Mouse (Mus musculus) intestine, postnatal 0 days (tissue): ENCODE results near the gene Vps13d. TPM values are rescaled to one million over a fixed set of nuclear protein-coding genes. Genes with fewer than 3 reads are reported as not detected.
A peak's percentile ranks its signal among the peaks of the same experiment; 100 is the strongest.

Experiments
- ATAC-seq: fragments of 200-750 bp; cut with Nextera tagmentation; 2 replicates; pipeline ENCODE4 v1.8.0; 2017; ENCODE audit warnings: mild to moderate bottlenecking, moderate TSS enrichment, moderate library complexity
- H3K27ac ChIP-seq: fragments of 300-500 bp; sonication (generic); 2 replicates; pipeline ENCODE4 v1.5.1; 2014; ENCODE audit warnings: mild to moderate bottlenecking, low read depth, low read length, moderate library complexity
- H3K27me3 ChIP-seq: fragments of 300-500 bp; sonication (generic); replicated peaks from 2 replicates; pipeline ENCODE4 v1.6.1; 2014; ENCODE audit warnings: low read length, mixed read lengths; ENCODE audit not compliant: control insufficient read depth, insufficient read depth
- H3K36me3 ChIP-seq: fragments of 300-500 bp; sonication (generic); 2 replicates; pipeline ENCODE4 v1.6.1; 2014; ENCODE audit warnings: mild to moderate bottlenecking, moderate library complexity; ENCODE audit not compliant: control insufficient read depth, insufficient read depth
- H3K4me1 ChIP-seq: fragments of 300-500 bp; sonication (generic); replicated peaks from 2 replicates; pipeline ENCODE4 v1.6.1; 2014; ENCODE audit warnings: antibody characterized with exemption, low read length, mixed read lengths; ENCODE audit not compliant: control insufficient read depth, insufficient read depth
- H3K4me2 ChIP-seq: fragments of 300-500 bp; sonication (generic); replicated peaks from 2 replicates; pipeline ENCODE4 v1.6.1; 2014; ENCODE audit warnings: low read depth, mild to moderate bottlenecking, moderate library complexity
- H3K4me3 ChIP-seq: fragments of 300-500 bp; sonication (generic); 2 replicates; pipeline ENCODE4 v1.5.1; 2014; ENCODE audit warnings: low read depth, low read length
- H3K9ac ChIP-seq: fragments of 300-500 bp; sonication (generic); 2 replicates; pipeline ENCODE4 v1.6.1; 2014; ENCODE audit warnings: mild to moderate bottlenecking, low read depth, low read length
- H3K9me3 ChIP-seq: fragments of 300-500 bp; sonication (generic); 2 replicates; pipeline ENCODE4 v1.6.1; 2016; ENCODE audit warnings: mixed run types; ENCODE audit not compliant: control insufficient read depth
- CTCF ChIP-seq: sonication (generic); IDR thresholded peaks from 2 replicates; pipeline ENCODE4 v1.5.1; 2016; ENCODE audit warnings: low read depth, mild to moderate bottlenecking, control low read depth, antibody characterized with exemption, moderate library complexity
- WGBS: fragments of 180-500 bp; shearing (Covaris S2); extraction: QIAGEN DNeasy Blood & Tissue Kit; methylation state at CpG from one replicate; pipeline ENCODE4 v1.1.7; 2014; 5-methylcytosine and 5-hydroxymethylcytosine counted together
- polyA plus RNA-seq: library from polyadenylated mRNA; unstranded; fragments of >200 nt; fragmentation: Nextera tagmentation; extraction: Ambion mirVana; gene quantifications from 2 replicates; pipeline ENCODE4 v1.2.1, GENCODE M21; 2015

The Vps13d gene
- polyA plus RNA-seq, 1 experiment from 2014 or later, result 14.8 TPM

GRCm38 (mm10) chr4:145215396-145215795 lies 20.6 kb upstream of the Vps13d start:
- Histone ChIP-seq H3K27ac (no peak overlapping the region), H3K9ac (no peak overlapping the region), H3K9me3 (no peaks in the 10 kb centered on the region)

DNA sequence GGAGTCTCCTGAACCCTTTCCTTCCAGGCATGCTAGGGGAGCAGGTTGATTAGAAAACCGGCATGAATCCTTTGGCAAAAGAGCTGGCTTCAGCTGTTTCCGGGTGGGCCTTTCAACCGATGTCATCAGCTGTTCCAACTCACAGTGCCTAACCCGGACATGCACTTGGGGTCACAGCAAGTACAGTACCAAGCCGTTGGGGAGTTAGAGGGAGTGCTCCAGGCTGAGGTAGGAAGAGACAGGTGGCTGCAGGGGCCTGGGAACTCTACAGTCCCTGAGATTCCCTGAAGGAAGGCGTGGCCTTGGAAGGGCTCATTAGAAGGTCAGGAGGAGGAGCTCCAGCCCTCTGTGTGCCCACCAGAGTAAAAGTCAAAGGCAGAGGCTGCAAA lies 20.0 kb upstream of the Vps13d start:
- no peak for TF ChIP-seq CTCF
- Histone ChIP-seq H3K36me3 (peaks cover 9% of the 10 kb centered on the region; the same call in 1 of the 2 replicates), H3K27me3 (no peaks in the 10 kb centered on the region), H3K27ac (no peak overlapping the region), H3K4me3 (no peak overlapping the region), H3K4me1 (no peaks in the 10 kb centered on the region), H3K9ac (no peak overlapping the region), H3K9me3 (no peaks in the 10 kb centered on the region), H3K4me2 (no peak overlapping the region)
- WGBS, result 38% methylated on average over 6 of the region's 6 CpGs
- ATAC-seq, result peak; percentile 15; the same call in 1 of the 2 replicates

More at GRCm38 (mm10) chr4:145215396-145215795, 20.6 kb upstream of the Vps13d start:
- 91% methylated on average over 2 of the region's 2 CpGs for WGBS
- H3K4me3 ChIP-seq, result no peak overlapping the region
- H3K36me3 ChIP-seq, result peaks cover 9% of the 10 kb centered on the region; the same call in 1 of the 2 replicates
- no peaks in the 10 kb centered on the region for H3K4me1 ChIP-seq
- no peaks in the 10 kb centered on the region for H3K27me3 ChIP-seq
- no peak for TF ChIP-seq CTCF
- H3K4me2 ChIP-seq, result no peak overlapping the region
- no peak for ATAC-seq

DNA sequence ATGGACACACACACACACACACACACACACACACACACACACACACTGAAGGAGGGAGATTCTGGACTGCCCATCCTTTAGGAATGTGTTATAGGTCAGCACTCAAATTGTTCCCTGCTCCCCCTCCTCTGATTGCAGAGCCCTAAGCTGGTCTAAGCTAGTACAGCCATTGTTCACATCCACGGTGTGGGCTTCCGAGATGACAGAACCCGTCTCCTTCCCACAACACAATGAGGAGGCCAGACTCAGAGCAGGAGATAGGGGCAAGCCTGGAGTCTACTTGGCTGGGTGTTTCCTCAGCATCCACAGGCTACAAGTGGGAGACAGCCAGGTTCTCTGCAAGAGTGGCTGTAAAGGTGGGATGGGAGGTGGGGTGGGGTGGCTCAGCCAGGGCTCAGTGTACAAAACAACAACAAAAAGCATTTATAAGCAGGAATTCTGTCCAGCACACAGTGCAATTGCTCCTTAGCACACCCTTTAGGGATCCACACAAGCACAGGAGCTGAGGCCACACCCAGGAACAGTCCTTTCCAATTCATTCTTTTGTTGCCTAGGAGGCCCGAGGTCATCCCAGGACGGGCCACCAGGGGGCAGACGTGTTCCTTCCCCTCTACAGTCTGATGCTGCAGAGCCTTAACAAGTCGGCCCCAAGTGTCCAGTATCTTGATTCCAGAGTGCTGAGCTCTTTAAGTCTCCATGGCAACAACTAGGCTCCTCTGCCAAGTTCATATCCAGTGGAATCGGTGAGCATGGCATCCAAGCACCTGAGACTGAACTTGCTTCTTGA lies 19.4 kb upstream of the Vps13d start:
- peak; percentile 99 for TF ChIP-seq CTCF
- peak; percentile 77 for ATAC-seq
- peaks cover 9% of the 10 kb centered on the region; the same call in 1 of the 2 replicates for H3K36me3 ChIP-seq
- WGBS, result 33% methylated on average over 8 of the region's 8 CpGs
- H3K4me1 ChIP-seq, result no peaks in the 10 kb centered on the region
- no peaks in the 10 kb centered on the region for H3K9me3 ChIP-seq
- no peak overlapping the region for H3K9ac ChIP-seq
- no peaks in the 10 kb centered on the region for H3K27me3 ChIP-seq
- H3K4me3 ChIP-seq, result no peak overlapping the region
- H3K27ac ChIP-seq, result no peak overlapping the region
- no peak overlapping the region for H3K4me2 ChIP-seq

DNA sequence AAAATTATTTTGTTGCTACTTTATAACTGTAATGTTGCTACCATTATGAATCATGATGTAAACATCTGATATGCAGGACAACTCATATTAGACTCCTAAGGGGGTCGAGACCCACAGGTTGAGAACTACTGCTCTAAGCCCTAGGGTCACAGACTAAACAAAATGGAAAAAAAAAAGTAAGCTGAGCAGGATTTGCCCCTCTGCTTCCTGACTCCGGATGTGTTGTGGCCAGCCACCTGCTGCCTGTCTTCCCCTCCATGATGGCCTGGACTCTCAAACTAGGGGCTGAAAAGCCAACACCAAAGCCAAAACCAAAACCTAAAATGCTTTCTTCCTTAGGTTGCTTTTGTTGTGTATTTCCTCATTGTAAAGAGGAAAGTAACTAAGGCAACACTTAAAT lies 16.3 kb upstream of the Vps13d start:
- H3K4me1 ChIP-seq, result no peaks in the 10 kb centered on the region
- H3K27ac ChIP-seq, result no peak overlapping the region
- WGBS, result 63% methylated on average over 2 of the region's 2 CpGs
- no peak overlapping the region for H3K4me3 ChIP-seq
- no peaks in the 10 kb centered on the region for H3K9me3 ChIP-seq
- no peak for ATAC-seq
- no peak overlapping the region for H3K4me2 ChIP-seq
- TF ChIP-seq CTCF, result no peak
- H3K27me3 ChIP-seq, result no peaks in the 10 kb centered on the region
- H3K9ac ChIP-seq, result no peak overlapping the region
- peaks cover 4% of the 10 kb centered on the region; the same call in 1 of the 2 replicates for H3K36me3 ChIP-seq

- no peak for TF ChIP-seq CTCF
- WGBS, result 91% methylated on average over 5 of the region's 5 CpGs
- no peaks in the 10 kb centered on the region for H3K4me1 ChIP-seq
- H3K27me3 ChIP-seq, result no peaks in the 10 kb centered on the region
- no peak overlapping the region for H3K9ac ChIP-seq
- no peaks in the 10 kb centered on the region for H3K9me3 ChIP-seq
- ATAC-seq, result no peak
- no peak overlapping the region for H3K27ac ChIP-seq
- H3K4me2 ChIP-seq, result no peak overlapping the region
- no peak overlapping the region for H3K4me3 ChIP-seq
- H3K36me3 ChIP-seq, result peaks cover under 1% of the 10 kb centered on the region; the same call in 1 of the 2 replicates
These were observed 15.8 kb upstream of the Vps13d start for GRCm38 (mm10) chr4:145210564-145210963.

DNA sequence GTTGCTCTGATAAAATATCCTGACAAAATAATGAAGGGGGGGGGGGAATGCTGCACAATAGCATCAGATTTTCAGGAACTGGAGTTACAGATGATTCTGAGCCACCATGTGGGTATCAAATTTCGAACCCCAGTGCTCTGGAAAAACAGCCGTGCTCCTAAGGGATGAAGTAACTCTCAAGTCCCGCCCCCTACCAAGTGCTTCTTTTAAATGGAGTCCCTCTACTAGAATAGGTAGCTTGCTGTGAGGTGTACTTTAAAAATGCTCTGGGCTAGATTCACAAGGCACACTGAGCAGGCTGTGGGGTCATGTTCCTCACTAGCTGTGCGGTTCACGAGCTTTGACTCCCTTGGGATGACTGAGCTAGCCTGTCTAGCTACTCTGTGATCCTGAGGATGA lies 14.9 kb upstream of the Vps13d start:
- H3K36me3 ChIP-seq, result no peaks in the 10 kb centered on the region
- no peak overlapping the region for H3K4me3 ChIP-seq
- ATAC-seq, result no peak
- H3K27ac ChIP-seq, result no peak overlapping the region
- no peaks in the 10 kb centered on the region for H3K4me1 ChIP-seq
- H3K9me3 ChIP-seq, result no peaks in the 10 kb centered on the region
- no peak overlapping the region for H3K9ac ChIP-seq
- no peak overlapping the region for H3K4me2 ChIP-seq
- 52% methylated on average over 5 of the region's 5 CpGs for WGBS
- H3K27me3 ChIP-seq, result no peaks in the 10 kb centered on the region
- TF ChIP-seq CTCF, result no peak
